Comparison of ENCODE assay signal across 8 mouse cellular contexts in genomic region chr4:130519567-130520481, GRCm38 (mm10). TPM values are rescaled to one million over a fixed set of nuclear protein-coding genes. Genes with fewer than 3 reads are reported as not detected.
DNase-seq lines count a peak whose midpoint lies in the region; ATAC-seq and TF ChIP-seq lines count a peak whose summit lies in the region.

No protein-coding gene starts in this region.

- H3K9ac ChIP-seq in lung, embryonic 15.5 days = peak overlapping the region; percentile 78

- peaks cover 19% of the 10 kb centered on the region for H3K4me1 ChIP-seq in hindbrain, embryonic 10.5 days (replicated peaks)
- 0 out of 2 replicates have a peak, but pooled peaks cover 3% of the 10 kb centered on the region for H3K4me1 ChIP-seq in lung, embryonic 15.5 days
- H3K4me1 ChIP-seq in olfactory bulb, adult 2 months (ENCODE audit: control insufficient read depth, insufficient read depth, low read length) = peaks cover 11% of the 10 kb centered on the region

- TF ChIP-seq POLR2A in olfactory bulb, adult 2 months (IDR thresholded peaks at IDR 0.05; ENCODE audit: insufficient read depth, low read depth, low read length) = no peak

- ATAC-seq in frontal cortex, adult (ENCODE audit: low TSS enrichment) = peak; percentile 94
- peak; percentile 100 for ATAC-seq in lung, embryonic 15.5 days (ENCODE audit: borderline replicate concordance, extremely low read depth, low FRiP score, low TSS enrichment)

- TF ChIP-seq CTCF in olfactory bulb, adult 2 months (IDR thresholded peaks at IDR 0.05; ENCODE audit: insufficient read depth, low read depth, low read length) = no peak

- peak overlapping the region; percentile 81 for H3K4me2 ChIP-seq in lung, embryonic 15.5 days

- no peaks in the 10 kb centered on the region for H3K9me3 ChIP-seq in hindbrain, embryonic 10.5 days
- H3K9me3 ChIP-seq in lung, embryonic 15.5 days = no peaks in the 10 kb centered on the region

- H3K27me3 ChIP-seq in hindbrain, embryonic 10.5 days (ENCODE audit: insufficient read depth, poor library complexity, severe bottlenecking) = peaks cover 7% of the 10 kb centered on the region; the same call in 1 of the 2 replicates
- H3K27me3 ChIP-seq in lung, embryonic 15.5 days = no peaks in the 10 kb centered on the region

- H3K27ac ChIP-seq in hindbrain, embryonic 10.5 days = peak overlapping the region; percentile 94
- H3K27ac ChIP-seq in lung, embryonic 15.5 days = peak overlapping the region; percentile 76
- no peak overlapping the region for H3K27ac ChIP-seq in olfactory bulb, adult 2 months (ENCODE audit: insufficient read depth, low read depth, low read length)

- WGBS in hindbrain, embryonic 10.5 days = 4% methylated on average over 40 of the region's 40 CpGs
- 3% methylated on average over 40 of the region's 40 CpGs for WGBS in lung, embryonic 15.5 days
- 4% methylated on average over 40 of the region's 40 CpGs for WGBS in olfactory bulb, adult 2 months

- no peaks in the 10 kb centered on the region for H3K36me3 ChIP-seq in hindbrain, embryonic 10.5 days
- H3K36me3 ChIP-seq in lung, embryonic 15.5 days = no peaks in the 10 kb centered on the region

- peak; percentile 96 for DNase-seq in MN1 (ENCODE audit: low spot score)
- DNase-seq in cerebellum, adult 9-10 months = peak; percentile 93
- DNase-seq in hindbrain, embryonic 10.5 days (ENCODE audit: low spot score) = peak; percentile 99
- peak; percentile 53 for DNase-seq in layer of hippocampus, adult 9-10 months (ENCODE audit: low spot score)
- DNase-seq in thymus, adult 18-20 months = peak; percentile 82 to 86

- peak overlapping the region; percentile 69 for H3K4me3 ChIP-seq in hindbrain, embryonic 10.5 days
- H3K4me3 ChIP-seq in lung, embryonic 15.5 days = peak overlapping the region; percentile 74
- H3K4me3 ChIP-seq in olfactory bulb, adult 2 months (ENCODE audit: insufficient read depth, low read depth, low read length) = peak overlapping the region; percentile 64

RNA-seq across cellular contexts. Expression of gene Nkain1, which starts 54.1 kb away (rescaled TPM):
- polyA plus RNA-seq in hindbrain, embryonic 10.5 days (2016; fragmentation: Nextera tagmentation; extraction: Ambion mirVana) = 5.9 and 14.4 TPM in 2 replicates
- polyA plus RNA-seq in lung, embryonic 15.5 days (2015; fragmentation: Nextera tagmentation; extraction: Ambion mirVana) = 0.74 and 1.3 TPM in 2 replicates
- not detected in 2 replicates for polyA plus RNA-seq in olfactory bulb, adult 2 months (2012; ENCODE audit: insufficient read depth, insufficient read length, low replicate concordance, missing spikeins)
